In the genomic region with DNA sequence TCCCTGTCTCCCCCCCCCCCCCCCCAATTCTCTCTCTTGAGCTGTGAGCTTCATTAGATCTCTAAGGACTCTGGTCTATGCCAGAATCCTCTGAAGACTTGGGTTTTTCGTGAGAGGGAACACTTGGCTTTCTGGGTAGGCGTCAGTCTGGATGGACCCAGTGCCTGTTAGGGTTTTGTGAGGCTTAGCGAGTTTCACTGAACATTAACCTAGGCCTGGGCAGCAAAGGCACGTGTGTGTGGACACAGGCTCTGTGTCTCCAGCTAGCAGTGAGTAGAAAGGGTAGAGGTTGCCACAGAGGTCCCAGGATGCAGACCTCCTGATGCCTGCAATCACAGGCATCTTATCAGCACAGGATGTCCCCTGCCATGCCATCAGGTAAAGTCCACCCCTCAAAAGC, we compare ENCODE assay signal across 17 mouse cellular contexts. TPM values are rescaled to one million over a fixed set of nuclear protein-coding genes. Genes with fewer than 3 reads are reported as not detected.
DNase-seq lines count a peak whose midpoint lies in the region; ATAC-seq and TF ChIP-seq lines count a peak whose summit lies in the region.
"Had no signal": no experiment of that assay in that cellular context is flagged by ENCODE, and none has a peak within 500 bp of the region (broad histone marks: within the 10 kb centered on the region; RNA-seq: fewer than 3 reads in every experiment).

No protein-coding gene starts in this region.

- peak; percentile 50 for DNase-seq in intestine, embryonic 14.5 days (ENCODE audit: low spot score)
- peak; percentile 1 for DNase-seq in ovary, postnatal 36 days (ENCODE audit: low spot score)
- no peak for DNase-seq in ovary, postnatal 10 days (ENCODE audit: low spot score)
- no peak for DNase-seq in liver, embryonic 11.5 days (ENCODE audit: low spot score)
- no peak for DNase-seq in left cerebral cortex, postnatal 4 days
- DNase-seq in layer of hippocampus, adult 8-10 months (ENCODE audit: low spot score in 2 of 2), result no peak
- DNase-seq: B cell, adult 2 months; gastrocnemius, postnatal 14 days; spleen, adult 18-20 months; thymus, postnatal 36 days had no signal

- no peaks in the 10 kb centered on the region for H3K27me3 ChIP-seq in intestine, embryonic 14.5 days (replicated peaks; ENCODE audit: control insufficient read depth, insufficient read depth, low read length)
- no peaks in the 10 kb centered on the region for H3K27me3 ChIP-seq in intestine, postnatal 0 days (replicated peaks; ENCODE audit: control insufficient read depth, insufficient read depth, low read length)
- no peaks in the 10 kb centered on the region for H3K27me3 ChIP-seq in liver, embryonic 11.5 days (replicated peaks; ENCODE audit: control insufficient read depth, insufficient read depth, low read length)
- H3K27me3 ChIP-seq: embryonic facial prominence, embryonic 12.5 days; heart, embryonic 12.5 days had no signal

- H3K9ac ChIP-seq in intestine, embryonic 14.5 days (ENCODE audit: low read length), result no peak overlapping the region
- no peak overlapping the region for H3K9ac ChIP-seq in intestine, postnatal 0 days (ENCODE audit: low read depth, low read length)
- H3K9ac ChIP-seq in liver, embryonic 11.5 days (ENCODE audit: low read depth, low read length), result no peak overlapping the region
- H3K9ac ChIP-seq: embryonic facial prominence, embryonic 12.5 days; heart, embryonic 12.5 days had no signal

- WGBS in intestine, embryonic 14.5 days, result 51% methylated on average over 4 of the region's 4 CpGs
- WGBS in intestine, postnatal 0 days, result 44% methylated on average over 4 of the region's 4 CpGs
- WGBS in liver, embryonic 11.5 days, result 35% methylated on average over 4 of the region's 4 CpGs

- no peak overlapping the region for H3K4me2 ChIP-seq in intestine, embryonic 14.5 days (ENCODE audit: low read length)
- H3K4me2 ChIP-seq in intestine, postnatal 0 days (replicated peaks; ENCODE audit: low read depth), result no peak overlapping the region
- H3K4me2 ChIP-seq in liver, embryonic 11.5 days, result no peak overlapping the region
- H3K4me2 ChIP-seq: embryonic facial prominence, embryonic 12.5 days; heart, embryonic 12.5 days had no signal

- TF ChIP-seq CTCF in intestine, postnatal 0 days (IDR thresholded peaks at IDR 0.05; ENCODE audit: low read depth), result no peak

- no peaks in the 10 kb centered on the region for H3K4me1 ChIP-seq in intestine, embryonic 14.5 days (replicated peaks; ENCODE audit: control insufficient read depth, insufficient read depth, low read length)
- H3K4me1 ChIP-seq in intestine, postnatal 0 days (replicated peaks; ENCODE audit: control insufficient read depth, insufficient read depth, low read length), result no peaks in the 10 kb centered on the region
- H3K4me1 ChIP-seq in liver, embryonic 11.5 days (replicated peaks; ENCODE audit: control insufficient read depth, insufficient read depth, low read length), result peaks cover 8% of the 10 kb centered on the region; the same call in 1 of the 2 replicates
- H3K4me1 ChIP-seq: embryonic facial prominence, embryonic 12.5 days had no signal

- H3K27ac ChIP-seq in intestine, embryonic 14.5 days (ENCODE audit: low read depth), result no peak overlapping the region
- no peak overlapping the region for H3K27ac ChIP-seq in intestine, postnatal 0 days (ENCODE audit: low read depth, low read length)
- H3K27ac ChIP-seq in liver, embryonic 11.5 days (ENCODE audit: low read depth, low read length), result peak overlapping the region; percentile 63
- H3K27ac ChIP-seq: embryonic facial prominence, embryonic 12.5 days had no signal

- intact Hi-C loops in left cerebral cortex, postnatal 4 days (cut with DNase I), result no loop called here

- ATAC-seq in intestine, embryonic 14.5 days (replicated peaks; ENCODE audit: low FRiP score, low TSS enrichment, low read depth), result no peak
- ATAC-seq in intestine, postnatal 0 days, result no peak
- ATAC-seq in liver, embryonic 11.5 days (replicated peaks; ENCODE audit: low FRiP score), result peak; percentile 69
- ATAC-seq: inflammation-experienced regulatory T-cells, adult 6 months; lung, postnatal 0 days had no signal

- no peak overlapping the region for H3K4me3 ChIP-seq in intestine, embryonic 14.5 days (ENCODE audit: low read depth, low read length)
- no peak overlapping the region for H3K4me3 ChIP-seq in intestine, postnatal 0 days (ENCODE audit: low read depth, low read length)
- no peak overlapping the region for H3K4me3 ChIP-seq in liver, embryonic 11.5 days (ENCODE audit: low read depth, low read length)
- H3K4me3 ChIP-seq: embryonic facial prominence, embryonic 12.5 days; heart, embryonic 12.5 days had no signal

- no peaks in the 10 kb centered on the region for H3K9me3 ChIP-seq in intestine, embryonic 14.5 days (ENCODE audit: control insufficient read depth, low read length)
- no peaks in the 10 kb centered on the region for H3K9me3 ChIP-seq in intestine, postnatal 0 days (ENCODE audit: control insufficient read depth)
- H3K9me3 ChIP-seq in liver, embryonic 11.5 days (ENCODE audit: control insufficient read depth, low read length), result no peaks in the 10 kb centered on the region
- H3K9me3 ChIP-seq: embryonic facial prominence, embryonic 12.5 days; heart, embryonic 12.5 days had no signal

- no peaks in the 10 kb centered on the region for H3K36me3 ChIP-seq in intestine, embryonic 14.5 days (ENCODE audit: control insufficient read depth, insufficient read depth, low read length)
- H3K36me3 ChIP-seq in intestine, postnatal 0 days (ENCODE audit: control insufficient read depth, insufficient read depth), result no peaks in the 10 kb centered on the region
- no peaks in the 10 kb centered on the region for H3K36me3 ChIP-seq in liver, embryonic 11.5 days (ENCODE audit: control insufficient read depth, insufficient read depth, low read length)
- H3K36me3 ChIP-seq: embryonic facial prominence, embryonic 12.5 days; heart, embryonic 12.5 days had no signal

RNA-seq across cellular contexts. Expression of a gene that starts 48.4 kb away (rescaled TPM):
- polyA plus RNA-seq in intestine, embryonic 14.5 days (2014; fragmentation: Nextera tagmentation; extraction: Ambion mirVana), result 398 and 437 TPM in 2 replicates
- polyA plus RNA-seq in intestine, postnatal 0 days (2015; fragmentation: Nextera tagmentation; extraction: Ambion mirVana), result 73.6 and 78.6 TPM in 2 replicates
- 744 and 770 TPM in 2 replicates for polyA plus RNA-seq in liver, embryonic 11.5 days (2014; fragmentation: Nextera tagmentation; extraction: Ambion mirVana)
- 1 to 10 TPM; 2.6 to 4.6 TPM for total RNA-seq in left cerebral cortex, postnatal 4 days (2021)
- 10 to 100 TPM in 1 of 4 experiments, 1 to 10 TPM in 3; 6.6 to 10.6 (median 7.2) TPM for total RNA-seq in layer of hippocampus, adult 8-10 months (2022)
- total RNA-seq: hematopoietic stem cell, adult 5-6 weeks; megakaryocyte-erythroid progenitor cell, adult 5-6 weeks had no signal
- polyA plus RNA-seq: inflammation-experienced regulatory T-cells, adult 6 months had no signal

Comparison
In these comparisons a context has a peak if more than half of its experiments do, and no peak if none do; other contexts are left out.
1. DNase-seq: peak in intestine, embryonic 14.5 days (single experiment) and ovary, postnatal 36 days (single experiment); none in ovary, postnatal 10 days (single experiment), liver, embryonic 11.5 days (single experiment), left cerebral cortex, postnatal 4 days (single experiment) and layer of hippocampus, adult 8-10 months (0 of 2).